Mouse (Mus musculus) lung, adult 2 months (tissue): ENCODE measurements around the gene Car10. TPM values are rescaled to one million over a fixed set of nuclear protein-coding genes. Genes with fewer than 3 reads are reported as not detected.
"Not testable (repeated sequence)": the region's sequence is repeated elsewhere in the genome, so short reads cannot be mapped to it uniquely, and the experiment has no call there.

ENCODE experiments used
- DNase-seq: peaks from one replicate; pipeline ENCODE4 v3.0.0; 2022
- H3K4me1 ChIP-seq: fragments of 200-500 bp; 2 replicates; pipeline ENCODE4 v1.6.1; 2011; ENCODE audit warnings: low read length; ENCODE audit not compliant: control insufficient read depth, insufficient read depth
- H3K4me3 ChIP-seq: fragments of 200-500 bp; replicated peaks from 2 replicates; pipeline ENCODE3; 2011; ENCODE audit warnings: low read depth, mild to moderate bottlenecking, control low read depth, low read length; ENCODE audit errors: extremely low read depth
- CTCF ChIP-seq: fragments of 200-500 bp; IDR thresholded peaks from 2 replicates; pipeline ENCODE4 v1.5.1; 2011; ENCODE audit warnings: mild to moderate bottlenecking, low read length, control low read depth; ENCODE audit not compliant: insufficient read depth
- POLR2A ChIP-seq: fragments of 200-500 bp; IDR thresholded peaks from 2 replicates; pipeline ENCODE4 v1.6.1; 2011; ENCODE audit warnings: low read depth, mild to moderate bottlenecking, control low read depth, low read length, borderline replicate concordance; ENCODE audit errors: extremely low read depth
- WGBS: fragments of 180-500 bp; shearing (Covaris S2); methylation state at CpG from one replicate; pipeline ENCODE4 v1.1.7; 2018; 5-methylcytosine and 5-hydroxymethylcytosine counted together
- polyA plus RNA-seq: library from polyadenylated mRNA; depleted of rRNA; stranded (reverse); fragments of >200 nt; gene quantifications from 2 replicates; pipeline ENCODE4 v1.2.3, GENCODE M21; 2012

Gene Car10
- polyA plus RNA-seq, 1 experiment = not detected

DNA sequence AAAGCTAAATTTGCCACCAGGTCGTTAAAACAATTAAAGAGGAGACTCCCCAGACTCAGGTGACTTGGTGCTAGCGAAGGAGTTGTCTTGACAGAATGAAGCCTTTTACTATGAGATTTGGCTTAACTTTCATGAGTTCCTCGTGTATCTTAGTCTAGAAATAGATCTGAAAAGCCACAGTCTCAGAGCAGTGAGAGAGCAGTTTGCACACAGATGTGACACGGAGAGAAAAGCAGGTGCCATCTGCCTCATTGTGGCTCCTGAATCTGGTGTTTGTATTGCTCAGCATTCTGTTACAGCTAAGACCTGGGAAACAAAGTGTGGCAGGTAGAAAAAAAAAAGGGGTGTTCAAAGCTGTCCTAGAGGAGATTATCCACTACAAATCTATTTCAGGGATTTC lies 269.4 kb downstream of the Car10 start:
- TF ChIP-seq POLR2A = no peak
- Histone ChIP-seq H3K4me3 (no peak overlapping the region), H3K4me1 (no peaks in the 10 kb centered on the region)
- no peak for DNase-seq
- 51% methylated on average over 4 of the region's 4 CpGs for WGBS

DNA sequence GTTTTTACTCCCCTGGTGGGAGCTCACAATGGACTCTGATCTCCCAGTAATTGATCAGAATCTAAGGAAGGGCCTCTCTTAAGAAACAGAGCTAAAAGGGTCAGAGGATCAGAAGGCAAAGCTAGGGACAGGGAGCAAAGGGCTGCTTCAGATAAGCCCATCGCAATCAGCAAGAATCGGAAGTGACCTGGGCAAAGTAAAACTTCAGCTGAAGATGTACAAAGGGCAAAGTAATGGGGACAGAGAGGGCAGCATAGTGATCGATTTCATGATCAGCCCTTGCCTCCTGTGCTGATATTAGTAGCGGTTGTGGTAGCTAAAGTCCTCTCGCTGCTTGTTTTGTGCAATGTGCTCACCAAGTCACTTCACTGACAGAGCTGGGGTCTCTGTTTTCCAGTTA lies 269.9 kb downstream of the Car10 start:
- no peak for DNase-seq
- Histone ChIP-seq H3K4me3 (no peak overlapping the region), H3K4me1 (no peaks in the 10 kb centered on the region)
- whole genome bisulfite sequencing = 74% methylated on average over 5 of the region's 5 CpGs
- TF ChIP-seq POLR2A (no peak), CTCF (no peak)

DNA sequence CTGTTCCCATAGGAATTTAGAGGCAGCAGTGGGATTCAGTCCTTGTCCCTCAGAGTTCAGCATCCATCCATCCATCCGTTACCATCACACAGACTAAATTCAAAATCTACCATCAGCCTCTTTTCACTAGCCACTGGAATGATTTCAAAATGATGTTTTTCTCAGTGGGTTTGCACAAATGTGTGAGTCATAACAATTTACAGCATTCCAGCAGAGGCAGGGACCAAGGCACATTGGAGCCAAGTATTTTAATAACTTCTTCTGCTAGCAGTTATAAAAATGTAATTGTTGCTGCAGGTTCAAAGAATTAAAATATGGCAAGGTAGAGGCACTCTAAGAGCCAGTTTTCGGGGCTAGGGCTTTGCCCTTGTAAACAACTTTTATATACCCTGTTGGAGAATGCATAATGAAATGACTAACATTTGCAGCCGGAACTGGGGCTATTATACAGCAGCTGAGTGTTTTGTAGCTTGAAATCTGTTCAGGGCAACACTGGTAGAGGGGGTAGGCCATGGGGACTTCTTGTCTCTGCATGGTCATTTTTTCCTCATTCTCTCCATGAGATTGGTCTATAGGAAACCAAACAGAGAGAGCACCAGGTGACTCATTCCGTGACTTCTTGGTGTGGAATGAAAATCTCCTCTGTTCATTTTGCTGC lies 276.0 kb downstream of the Car10 start:
- H3K4me1 ChIP-seq = no peaks in the 10 kb centered on the region; the same call in 1 of the 2 replicates
- 71% methylated on average over 4 of the region's 4 CpGs for WGBS
- no peak for DNase-seq
- no peak for TF ChIP-seq POLR2A
- no peak for TF ChIP-seq CTCF
- no peak overlapping the region for H3K4me3 ChIP-seq

DNA sequence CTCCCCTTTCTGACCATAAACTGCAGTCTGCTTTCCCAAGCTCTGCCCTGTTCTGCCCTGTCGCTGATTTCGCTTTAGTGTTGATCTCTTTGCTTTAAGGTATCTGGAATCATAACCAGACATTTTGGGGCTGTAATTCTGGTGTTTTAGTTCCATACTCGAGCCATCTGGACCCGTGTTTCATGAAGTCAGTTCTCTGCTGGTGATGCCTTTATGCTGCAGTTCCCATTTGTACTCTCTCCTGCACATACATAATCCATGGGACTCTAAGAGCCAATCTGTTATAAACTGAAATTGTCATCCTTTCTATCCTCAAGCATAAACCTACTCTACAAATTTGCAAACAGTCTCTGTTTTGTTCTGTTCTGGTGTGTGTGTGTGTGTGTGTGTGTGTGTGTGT lies 293.3 kb downstream of the Car10 start:
- Histone ChIP-seq H3K4me3 (no peak overlapping the region), H3K4me1 (no peaks in the 10 kb centered on the region)
- TF ChIP-seq CTCF (no peak), POLR2A (no peak)
- DNase-seq = no peak
- 69% methylated on average over 4 of the region's 4 CpGs for whole genome bisulfite sequencing

DNA sequence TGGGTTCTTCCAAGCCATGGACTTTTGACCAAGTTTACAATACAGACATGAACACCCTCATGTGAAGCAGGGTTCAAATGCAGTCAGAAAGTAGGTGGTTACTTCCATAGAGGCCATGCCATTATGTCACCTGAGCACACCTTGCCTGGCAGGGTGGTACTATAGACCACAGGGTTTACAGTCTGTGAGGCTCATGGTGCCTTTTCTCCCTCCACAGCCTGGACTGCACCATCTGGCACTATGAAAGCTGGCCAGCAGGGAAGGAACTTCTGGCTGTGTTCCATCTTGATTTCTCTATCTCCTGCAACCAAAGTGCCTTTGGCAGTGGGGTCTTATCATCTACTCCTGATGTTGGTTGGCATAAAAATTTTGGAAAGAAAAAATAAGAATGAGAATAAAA lies 295.5 kb downstream of the Car10 start:
- not testable (repeated sequence) for H3K4me1 ChIP-seq, DNase-seq, H3K4me3 ChIP-seq

DNA sequence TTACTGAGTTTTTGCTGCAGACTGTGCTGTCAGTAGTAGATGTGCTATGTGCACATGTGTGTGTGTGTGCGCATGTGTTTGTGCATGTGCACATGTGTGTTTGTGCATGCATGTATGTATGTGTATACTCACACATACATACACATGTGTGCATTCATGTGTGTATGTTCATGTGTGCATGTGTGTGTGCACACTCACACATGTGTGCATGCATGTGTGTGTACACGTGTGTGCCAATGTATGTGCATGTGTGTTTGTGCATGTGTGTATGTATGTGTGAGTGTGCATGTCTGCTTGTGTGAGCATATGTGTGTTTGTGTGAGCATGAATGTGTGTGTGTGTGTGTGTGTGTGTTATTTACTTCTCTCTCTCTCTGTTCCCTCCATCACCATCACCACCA lies 298.5 kb downstream of the Car10 start:
- no peak for DNase-seq
- TF ChIP-seq CTCF (no peak), POLR2A (no peak)
- WGBS = 93% methylated on average over 2 of the region's 2 CpGs
- Histone ChIP-seq H3K4me3 (no peak overlapping the region), H3K4me1 (no peaks in the 10 kb centered on the region)

DNA sequence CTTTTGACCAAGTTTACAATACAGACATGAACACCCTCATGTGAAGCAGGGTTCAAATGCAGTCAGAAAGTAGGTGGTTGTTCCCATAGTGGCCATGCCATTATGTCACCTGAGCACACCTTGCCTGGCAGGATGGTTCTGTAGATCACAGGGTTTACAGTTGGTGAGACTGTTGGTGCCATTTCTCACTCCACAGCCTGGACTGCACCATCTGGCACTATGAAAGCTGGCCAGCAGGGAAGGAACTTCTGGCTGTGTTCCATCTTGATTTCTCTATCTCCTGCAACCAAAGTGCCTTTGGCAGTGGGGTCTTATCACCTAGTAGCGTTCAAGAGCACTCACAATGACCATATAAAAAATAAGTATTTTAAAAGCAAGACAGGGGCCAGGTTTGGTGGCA lies 303.3 kb downstream of the Car10 start:
- H3K4me1 ChIP-seq, H3K4me3 ChIP-seq, DNase-seq: not testable (repeated sequence)
- 54% methylated on average over 1 of the region's 1 CpGs for WGBS

DNA sequence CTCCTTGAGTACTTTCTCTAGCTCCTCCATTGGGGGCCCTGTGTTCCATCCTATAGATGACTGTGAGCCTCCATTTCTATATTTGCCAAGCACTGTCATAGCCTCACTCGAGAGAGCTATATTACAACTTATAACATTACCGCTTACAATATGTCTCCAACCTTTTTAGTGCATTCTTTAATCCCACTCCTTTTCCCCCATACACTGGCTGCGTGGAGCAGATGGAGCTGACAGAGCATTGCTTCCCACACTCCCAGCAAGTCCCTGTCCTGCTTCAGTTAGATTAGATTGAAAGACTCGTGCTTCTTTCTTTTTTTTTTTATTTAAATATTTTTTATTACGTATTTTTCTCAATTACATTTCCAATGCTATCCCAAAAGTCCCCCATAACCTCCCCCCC lies 310.2 kb downstream of the Car10 start:
- DNase-seq = no peak
- TF ChIP-seq CTCF = no peak
- no peak for TF ChIP-seq POLR2A
- Histone ChIP-seq H3K4me3 (no peak overlapping the region), H3K4me1 (no peaks in the 10 kb centered on the region)
- WGBS = 82% methylated on average over 5 of the region's 5 CpGs

DNA sequence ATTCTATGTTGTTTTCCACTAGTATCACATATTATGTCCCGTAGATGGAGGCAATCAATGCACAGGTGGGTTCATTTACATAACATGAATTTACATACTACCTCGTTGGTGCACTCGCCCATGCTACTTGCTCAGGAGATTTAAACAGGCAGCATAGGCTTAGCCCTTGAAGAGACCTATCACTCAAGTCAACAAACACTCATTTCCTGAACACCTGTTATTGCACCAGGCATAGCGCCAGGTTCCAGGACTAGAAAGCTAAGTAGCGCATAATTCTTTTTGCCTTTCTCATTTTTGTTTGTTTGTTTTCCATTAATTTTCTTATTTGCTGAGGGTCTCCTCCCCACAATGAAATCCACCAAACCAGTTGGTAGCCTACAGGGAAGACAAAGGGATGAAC lies 333.7 kb downstream of the Car10 start:
- H3K4me3 ChIP-seq = no peak overlapping the region
- no peak for TF ChIP-seq CTCF
- no peak for TF ChIP-seq POLR2A
- WGBS = 52% methylated on average over 5 of the region's 5 CpGs
- H3K4me1 ChIP-seq = peaks cover 3% of the 10 kb centered on the region; the same call in 1 of the 2 replicates
- DNase-seq = peak; percentile 43

DNA sequence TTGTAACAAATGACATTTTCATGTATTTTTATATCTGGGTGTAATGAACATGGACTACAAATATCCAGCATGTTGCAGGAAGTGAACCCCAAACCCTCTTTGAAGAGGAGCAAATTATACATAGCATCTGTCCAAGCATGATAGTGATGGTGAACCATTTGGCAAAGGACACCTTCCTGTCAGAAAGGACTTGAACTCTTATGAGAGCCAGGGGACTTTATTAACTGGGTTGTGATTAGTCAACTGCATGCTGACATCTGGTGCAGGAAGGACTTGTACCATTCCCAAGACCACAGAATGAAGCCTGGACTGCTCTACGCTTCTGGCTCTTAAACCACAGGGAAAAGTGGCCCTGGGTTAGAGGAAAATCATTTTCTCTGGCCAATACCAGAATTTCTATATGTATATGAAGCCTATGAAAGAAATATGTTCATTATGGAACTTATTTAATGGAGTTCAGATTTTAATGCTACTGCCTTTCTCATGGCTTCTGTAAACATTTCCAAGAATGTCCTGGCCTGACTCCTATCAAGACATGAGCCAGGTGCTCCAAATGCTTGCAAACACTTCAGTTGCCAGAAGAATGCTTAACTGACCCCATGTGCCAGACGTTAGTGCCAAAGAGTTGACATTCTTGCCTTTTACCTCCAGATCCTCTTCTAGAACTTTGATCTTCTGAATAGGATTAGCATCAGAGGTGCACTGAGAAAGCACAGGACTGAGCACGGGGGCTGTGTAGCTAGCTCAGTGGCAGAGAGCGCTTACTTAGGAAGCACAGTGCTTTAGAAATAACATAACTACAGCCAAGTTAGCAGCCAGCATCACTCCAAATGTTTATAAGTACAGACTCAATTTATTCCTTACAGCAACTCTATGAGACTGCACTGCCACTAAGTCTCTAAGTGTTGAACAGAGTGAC lies 337.4 kb downstream of the Car10 start:
- DNase-seq = peak; percentile 60
- 23% methylated on average over 4 of the region's 4 CpGs for WGBS
- Histone ChIP-seq H3K4me3 (no peak overlapping the region), H3K4me1 (peaks cover 3% of the 10 kb centered on the region; the same call in 1 of the 2 replicates)
- no peak for TF ChIP-seq CTCF
- no peak for TF ChIP-seq POLR2A
